Mouse (Mus musculus): ENCODE results near the gene Ufsp1. TPM values are rescaled to one million over a fixed set of nuclear protein-coding genes. Genes with fewer than 3 reads are reported as not detected.
"Not testable (repeated sequence)": the region's sequence is repeated elsewhere in the genome, so short reads cannot be mapped to it uniquely, and the experiment has no call there.

Gene Ufsp1
- 10 to 100 TPM; 10.6 to 11.0 TPM for total RNA-seq (2021)
- long read RNA-seq, experiment 1, transcript Ufsp1-201 (1 exons, 1,037 nt) = major isoform, 9 of 9 reads
- long read RNA-seq, experiment 1, partial matches to known transcripts = 0 of 9 reads
- long read RNA-seq, experiment 1, other reads (novel, unspliced or antisense) = 0 of 9 reads
- long read RNA-seq, experiment 2, transcript Ufsp1-201 (1 exons, 1,037 nt) = major isoform, 6 of 6 reads
- long read RNA-seq, experiment 2, partial matches to known transcripts = 0 of 6 reads
- long read RNA-seq, experiment 2, other reads (novel, unspliced or antisense) = 0 of 6 reads

DNA sequence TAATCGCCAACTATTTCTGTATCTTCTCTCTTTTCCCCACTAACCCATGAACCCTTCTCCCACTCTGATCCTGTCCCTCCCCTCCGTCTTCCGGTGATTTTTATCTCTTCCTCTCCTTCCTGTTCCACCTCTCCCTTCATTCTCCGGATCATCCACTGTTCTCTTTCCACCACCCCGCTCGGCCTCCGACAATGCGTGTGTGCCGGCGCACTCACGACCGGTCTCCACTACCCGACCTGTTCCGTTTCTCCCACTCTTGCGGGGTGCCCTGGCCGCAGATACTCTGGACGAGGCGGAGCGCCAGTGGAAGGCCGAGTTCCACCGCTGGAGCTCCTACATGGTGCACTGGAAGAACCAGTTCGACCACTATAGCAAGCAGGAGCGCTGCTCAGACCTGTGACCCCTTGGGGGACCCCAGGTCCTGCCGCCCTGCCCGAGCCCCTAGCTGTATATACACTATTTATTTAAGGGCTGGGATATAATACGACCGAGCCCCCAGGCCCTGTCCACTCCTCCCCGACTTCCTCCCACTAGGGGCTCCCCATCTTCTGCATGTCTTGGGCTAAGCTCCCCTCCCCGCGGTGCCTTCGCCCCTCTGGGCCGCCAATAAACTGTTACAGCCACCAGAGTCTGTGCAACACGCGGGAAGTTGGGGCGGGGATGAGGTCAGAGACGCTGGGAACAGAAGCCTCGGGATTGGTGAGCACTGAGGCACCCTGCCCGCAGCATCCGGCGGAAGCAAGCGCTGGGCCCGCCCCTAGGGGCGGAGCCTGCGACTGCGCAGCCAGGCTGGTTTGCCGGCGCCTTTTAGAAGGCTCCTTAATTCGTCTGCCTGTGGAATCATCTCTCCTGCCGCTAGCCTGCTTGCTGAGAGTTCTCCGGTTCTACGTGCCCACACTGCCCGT, at the start of gene Ufsp1:
Gene Ufsp1 (plus strand): TSS at position 791 of the 905 bp plus-strand sequence.
- DNase-seq (ENCODE audit: low spot score in 2 of 2) = peak; percentile 83 to 90

DNA sequence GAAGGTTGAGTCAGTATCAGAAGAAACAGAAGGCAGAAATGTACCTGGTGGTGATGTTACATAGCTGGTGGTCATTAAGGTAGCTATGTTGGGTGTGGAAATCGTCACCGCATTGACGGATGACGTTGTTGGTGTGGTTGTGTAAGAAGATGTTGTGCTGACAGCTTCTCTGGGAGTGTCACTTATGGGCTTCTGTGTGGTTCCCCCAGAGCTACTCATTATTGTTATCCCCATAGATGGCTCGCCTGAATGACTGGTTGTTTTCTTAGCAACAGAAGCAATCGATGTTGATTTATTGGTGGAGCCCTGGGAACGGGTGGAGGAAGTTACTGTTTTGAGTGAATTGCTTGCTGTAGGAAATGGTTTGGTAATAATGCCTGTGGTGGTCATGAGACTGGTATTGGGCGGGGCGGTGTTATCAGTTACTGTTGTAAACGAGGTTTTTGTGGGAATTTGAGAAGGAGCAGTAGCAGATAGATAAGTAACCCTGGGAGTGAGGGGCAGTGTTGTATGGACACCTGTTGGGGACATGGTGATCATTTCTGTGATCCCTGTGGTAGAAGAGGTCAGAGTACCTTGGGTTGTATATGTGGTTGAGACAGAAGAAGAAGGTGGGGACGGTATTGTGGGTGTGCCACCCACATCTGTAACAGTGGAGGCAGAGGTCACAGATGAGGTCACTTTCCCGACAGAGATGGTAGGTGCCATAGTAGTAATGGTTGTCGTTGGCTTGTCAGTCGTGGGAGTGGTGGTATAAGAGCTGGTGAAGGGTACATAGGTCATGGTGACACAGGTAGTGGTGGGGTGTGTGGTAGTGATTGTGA, 30.3 kb upstream of the Ufsp1 start:
- no peak for DNase-seq (ENCODE audit: low spot score in 2 of 2)

DNA sequence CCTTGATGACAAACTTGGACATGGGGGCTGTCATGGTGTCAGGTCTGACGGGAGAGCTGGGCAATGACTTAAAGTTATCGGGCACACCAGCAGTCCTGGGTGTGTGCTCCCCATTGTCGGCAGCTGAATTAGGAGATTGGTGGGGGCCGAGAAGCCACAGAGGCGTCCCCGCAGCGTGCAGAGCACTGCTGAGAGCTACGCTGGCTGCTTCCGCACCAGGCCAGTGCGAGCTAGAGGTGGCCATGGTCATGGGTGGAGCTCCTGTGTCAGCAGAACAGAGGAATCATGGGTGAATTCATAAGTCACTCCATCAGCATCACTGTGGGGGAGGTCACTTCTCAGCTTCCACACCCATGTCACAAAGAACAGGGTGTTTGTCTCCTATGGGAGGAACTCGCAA, 29.6 kb upstream of the Ufsp1 start:
- DNase-seq (ENCODE audit: low spot score in 2 of 2) = no peak

DNA sequence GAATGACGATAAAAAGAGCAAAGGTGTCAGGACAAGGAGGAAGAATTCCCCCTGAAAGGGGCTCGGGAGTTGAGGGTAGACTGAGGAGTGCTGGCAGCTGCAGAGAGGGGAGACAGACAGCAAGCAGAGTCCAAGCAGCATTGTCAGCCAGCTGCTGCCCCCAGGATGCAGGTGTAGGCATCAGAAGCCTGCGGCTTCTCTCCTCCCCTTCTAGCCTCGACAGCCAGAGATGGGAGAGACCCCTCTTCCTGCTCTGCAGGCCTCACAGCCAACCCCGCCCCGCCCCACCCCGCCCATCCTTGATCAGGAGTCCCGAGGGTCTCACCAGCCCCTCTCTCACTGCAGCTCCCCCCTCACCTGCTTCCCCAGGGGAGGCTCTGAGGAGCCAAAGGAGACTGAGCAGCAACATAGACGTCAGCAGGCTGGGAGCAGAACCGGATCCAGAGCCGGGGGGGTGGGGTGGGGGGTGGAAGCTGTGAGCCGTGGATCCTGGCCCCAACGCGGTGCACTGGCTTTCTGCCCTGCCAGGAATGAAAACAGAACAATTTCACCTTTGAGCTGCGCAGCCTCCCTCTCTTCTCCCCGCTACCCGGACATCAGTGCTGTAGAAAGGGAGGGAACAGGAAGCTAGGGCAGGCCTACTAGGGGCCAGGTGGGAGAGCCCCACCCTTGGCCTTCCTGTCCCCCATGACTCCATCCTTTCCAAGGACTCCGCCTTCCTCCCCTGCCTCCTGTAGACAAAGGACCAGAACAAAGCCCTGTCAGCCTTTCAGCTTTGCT, 26.1 kb upstream of the Ufsp1 start:
- DNase-seq (ENCODE audit: low spot score in 2 of 2) = no peak

DNA sequence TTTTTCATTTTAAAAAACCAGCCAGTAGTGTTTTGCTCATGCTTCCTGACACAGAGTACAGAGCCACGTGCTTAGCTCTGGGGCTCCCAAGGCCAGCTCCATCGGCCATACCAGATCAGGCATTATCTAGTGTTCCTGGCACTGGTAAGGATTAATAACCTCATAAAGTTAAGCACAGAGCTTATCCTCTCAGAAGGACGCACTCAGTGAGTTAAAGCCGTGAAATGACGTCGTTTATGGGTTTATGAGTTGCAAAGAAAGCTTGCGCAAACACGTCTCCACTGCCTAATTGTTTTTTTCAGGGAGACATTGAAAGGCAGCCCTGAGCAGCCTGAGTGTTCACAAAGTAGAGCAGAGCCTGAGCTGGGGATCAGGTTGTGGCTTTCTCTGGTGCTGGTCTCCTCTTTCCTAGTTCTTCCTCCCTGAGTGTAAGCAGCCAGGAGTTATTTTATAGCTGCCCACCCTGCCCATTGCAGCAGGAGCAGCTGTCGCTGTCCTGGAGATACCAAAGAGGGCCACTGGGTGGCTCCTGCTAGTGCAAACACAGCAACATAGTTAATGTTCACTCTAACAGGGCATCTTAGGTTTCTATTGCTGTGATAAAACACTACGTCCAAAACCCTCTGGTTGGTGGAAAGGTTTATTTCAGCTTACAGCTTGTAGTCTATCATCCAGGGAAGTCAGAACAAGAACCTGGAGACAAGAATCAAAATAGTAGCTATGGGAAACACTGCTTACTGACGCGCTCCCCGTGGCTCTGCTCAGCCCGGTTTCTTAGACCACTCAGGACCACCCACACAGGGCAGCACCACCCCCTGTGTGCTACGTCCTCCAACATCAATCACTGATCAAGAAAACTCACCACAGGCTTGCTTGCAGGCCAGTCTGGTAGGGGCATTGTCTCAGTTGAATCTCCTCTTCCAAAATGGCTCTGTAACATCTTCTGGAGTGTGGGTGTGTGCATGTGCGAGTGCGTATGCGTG, 16.8 kb upstream of the Ufsp1 start:
- DNase-seq (ENCODE audit: low spot score in 2 of 2) = no peak

DNA sequence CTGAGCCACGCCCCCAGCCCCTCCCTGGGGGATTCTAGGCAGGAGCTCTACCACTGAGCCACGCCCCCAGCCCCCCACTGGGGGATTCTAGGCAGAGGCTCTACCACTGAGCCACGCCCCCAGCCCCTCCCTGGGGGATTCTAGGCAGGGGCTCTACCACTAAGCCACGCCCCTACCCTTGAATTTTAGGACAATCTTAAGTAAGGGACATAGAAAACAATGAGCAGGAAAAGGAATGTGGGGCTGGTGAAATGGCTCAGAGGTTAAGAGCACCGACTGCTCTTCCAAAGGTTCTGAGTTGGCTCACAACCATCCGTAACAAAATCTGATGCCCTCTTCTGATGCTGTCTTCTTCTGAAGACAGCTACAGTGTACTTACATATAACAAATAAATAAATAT, 10.0 kb upstream of the Ufsp1 start:
- DNase-seq (ENCODE audit: low spot score in 2 of 2) = not testable (repeated sequence)

DNA sequence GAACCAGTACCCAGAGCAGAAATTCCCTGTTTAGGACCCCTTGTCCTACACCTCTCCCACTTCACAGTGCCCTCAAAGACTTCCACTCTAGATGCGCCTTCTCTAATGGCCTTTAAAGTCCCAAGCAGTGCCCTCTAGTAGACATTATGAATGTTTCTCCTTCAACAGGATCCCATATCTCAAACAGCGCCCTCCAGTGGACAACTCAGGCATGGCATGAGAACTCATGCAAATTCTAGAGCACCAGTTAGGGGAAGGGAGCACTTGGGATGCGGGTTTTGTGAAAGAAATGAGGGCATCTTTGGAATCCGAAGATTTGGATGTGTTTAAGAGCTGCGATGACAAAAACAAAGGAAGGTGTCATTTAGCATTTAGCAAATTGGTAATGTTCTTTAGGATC, 9.4 kb upstream of the Ufsp1 start:
- DNase-seq (ENCODE audit: low spot score in 2 of 2) = peak in 1 of 2 experiments; percentile 47

DNA sequence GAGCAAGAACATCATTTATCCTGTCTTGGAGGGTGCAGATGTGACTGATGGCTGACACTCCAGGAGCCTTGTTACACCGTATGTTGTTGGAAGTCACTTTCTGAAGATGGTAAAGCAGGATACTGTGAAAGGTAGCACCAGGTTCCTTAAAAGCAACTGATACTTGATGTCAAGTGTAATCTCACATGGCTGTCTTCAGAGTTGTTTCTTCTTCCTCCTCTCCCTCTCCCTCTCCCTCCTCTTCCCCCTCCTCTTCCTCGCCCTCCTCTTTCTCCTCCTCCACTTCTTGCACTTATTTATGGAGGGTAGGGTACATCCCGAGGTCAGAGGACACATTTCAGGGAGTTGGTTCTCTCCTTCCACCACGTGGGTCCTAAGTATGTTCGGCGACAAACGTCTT, 8.4 kb upstream of the Ufsp1 start:
- no peak for DNase-seq (ENCODE audit: low spot score in 2 of 2)

DNA sequence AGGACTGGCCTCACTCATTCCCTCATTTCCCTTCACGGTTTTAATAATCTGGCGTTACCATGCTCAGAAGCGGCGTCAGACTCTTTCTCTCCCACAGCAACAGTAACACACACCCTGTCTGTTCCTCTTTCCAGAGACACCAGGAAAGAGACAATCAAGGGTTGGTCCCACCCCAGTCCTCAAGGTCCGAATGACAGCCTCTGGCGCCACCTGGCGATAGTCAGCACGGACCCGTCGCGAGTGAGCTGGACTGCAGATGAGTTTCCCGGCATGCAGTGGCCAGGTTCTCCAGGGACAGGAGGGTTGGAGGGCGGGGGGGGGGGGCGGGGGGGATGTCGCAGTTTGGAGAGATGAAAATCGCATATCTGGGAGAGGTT, 7.8 kb upstream of the Ufsp1 start:
- DNase-seq (ENCODE audit: low spot score in 2 of 2) = peak; percentile 70 to 76

DNA sequence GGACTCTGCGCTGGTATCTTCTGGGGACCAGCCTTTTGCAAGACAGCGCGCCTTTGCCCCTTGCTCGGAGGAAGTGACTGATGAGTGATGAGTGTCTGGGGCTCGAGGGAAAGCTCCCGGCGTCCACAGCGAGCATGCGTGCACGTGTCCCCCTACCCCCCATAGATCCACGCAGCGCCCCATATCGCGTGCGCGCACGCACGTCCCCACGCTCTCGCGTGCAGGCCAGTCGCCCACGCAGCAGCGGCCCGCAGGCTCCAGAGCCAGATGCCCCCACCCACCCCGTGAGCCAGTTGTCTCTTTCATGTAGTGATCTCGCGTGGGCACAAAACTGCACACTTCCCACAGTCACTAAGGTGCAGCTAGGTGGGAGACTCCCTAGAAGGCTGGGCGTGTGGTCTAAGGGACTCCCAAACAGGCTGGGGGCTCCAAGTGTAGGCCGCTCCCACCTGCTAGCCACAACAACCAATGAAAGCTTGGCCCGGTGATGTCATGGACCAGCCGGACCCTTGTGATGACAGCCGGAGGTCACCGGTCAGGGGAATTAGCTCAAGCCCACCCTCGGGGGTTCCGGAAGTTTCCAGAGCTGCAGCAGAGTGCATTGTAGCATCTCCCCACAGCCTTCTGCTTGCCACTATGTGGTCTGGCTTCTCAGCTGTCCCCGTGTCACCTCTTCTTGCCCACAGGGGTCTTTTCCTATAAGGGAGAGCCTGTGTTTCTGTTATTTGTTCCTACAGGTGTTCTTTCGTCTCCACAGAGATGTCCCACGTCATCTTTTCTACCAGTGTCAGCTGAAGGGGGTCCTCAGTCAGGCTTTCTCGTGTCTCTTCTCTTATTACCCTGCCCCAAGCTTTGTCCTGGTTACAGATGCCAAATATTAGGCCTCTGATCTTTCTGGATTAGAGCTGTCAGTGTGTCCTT, 7.1 kb upstream of the Ufsp1 start, which contains the start of gene Ache:
Gene Ache (plus strand): TSS at position 488 of the 921 bp plus-strand sequence.
- no peak for DNase-seq (ENCODE audit: low spot score in 2 of 2)

DNA sequence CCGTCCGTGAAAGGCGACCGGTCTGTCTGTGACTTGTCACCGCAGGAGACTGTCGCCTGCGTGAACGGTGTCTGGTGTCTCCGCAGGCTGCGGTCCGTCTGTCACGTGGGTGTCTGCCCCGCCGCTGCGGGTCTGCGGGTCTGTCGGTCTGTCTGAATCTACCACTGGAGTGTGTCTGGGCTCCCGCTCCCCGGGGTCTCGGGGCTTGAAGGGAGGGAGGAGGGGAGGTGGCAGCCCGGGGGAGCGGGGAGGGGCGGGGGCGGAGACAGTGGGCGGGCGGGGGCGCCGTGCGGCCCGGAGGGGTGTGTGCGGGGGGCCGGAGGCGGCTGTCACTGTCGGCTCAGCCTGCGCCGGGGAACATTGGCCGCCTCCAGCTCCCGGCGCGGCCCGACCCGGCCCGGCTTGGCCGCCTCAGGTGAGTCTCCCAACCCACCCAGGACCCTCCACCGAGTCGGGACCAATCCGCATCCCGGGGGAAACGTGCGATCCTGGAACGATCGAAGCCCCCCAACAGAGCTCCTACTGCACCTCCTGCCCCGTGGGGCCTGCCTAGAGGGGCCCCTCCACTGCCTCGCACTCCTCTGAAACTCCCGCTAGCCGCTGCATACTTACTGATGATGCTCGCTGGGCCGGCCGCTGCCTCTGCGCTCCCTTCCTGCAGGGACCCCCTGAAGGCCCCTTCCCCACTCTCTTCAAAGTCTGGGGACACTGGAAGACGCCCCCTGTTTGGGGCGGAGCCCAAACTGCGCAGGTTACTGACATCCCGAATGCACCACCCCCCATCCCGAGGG, 6.3 kb upstream of the Ufsp1 start:
- no peak for DNase-seq (ENCODE audit: low spot score in 2 of 2)

DNA sequence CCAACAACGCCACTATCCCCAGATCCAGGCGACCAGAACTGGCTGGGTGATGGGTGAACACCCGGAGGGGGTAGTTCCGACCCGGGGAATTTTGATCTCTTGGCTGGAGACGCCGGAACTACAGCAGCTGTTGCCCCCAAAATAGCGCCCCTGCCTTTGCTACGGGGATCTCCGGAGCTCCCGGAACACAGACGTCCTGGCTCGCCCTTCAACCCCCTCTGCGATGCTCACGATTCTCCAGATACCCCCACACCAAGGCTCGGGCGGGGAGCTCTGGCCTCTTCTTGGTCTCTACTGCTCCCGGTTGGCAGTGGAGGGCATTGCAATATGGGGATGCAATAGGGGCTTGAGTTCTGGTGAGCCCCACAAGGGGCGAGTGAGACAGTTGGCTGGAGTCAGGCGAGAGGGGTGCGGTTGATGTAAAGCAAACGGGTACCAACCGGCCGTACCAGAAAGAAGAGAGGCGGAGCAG, 5.4 kb upstream of the Ufsp1 start:
- no peak for DNase-seq (ENCODE audit: low spot score in 2 of 2)

DNA sequence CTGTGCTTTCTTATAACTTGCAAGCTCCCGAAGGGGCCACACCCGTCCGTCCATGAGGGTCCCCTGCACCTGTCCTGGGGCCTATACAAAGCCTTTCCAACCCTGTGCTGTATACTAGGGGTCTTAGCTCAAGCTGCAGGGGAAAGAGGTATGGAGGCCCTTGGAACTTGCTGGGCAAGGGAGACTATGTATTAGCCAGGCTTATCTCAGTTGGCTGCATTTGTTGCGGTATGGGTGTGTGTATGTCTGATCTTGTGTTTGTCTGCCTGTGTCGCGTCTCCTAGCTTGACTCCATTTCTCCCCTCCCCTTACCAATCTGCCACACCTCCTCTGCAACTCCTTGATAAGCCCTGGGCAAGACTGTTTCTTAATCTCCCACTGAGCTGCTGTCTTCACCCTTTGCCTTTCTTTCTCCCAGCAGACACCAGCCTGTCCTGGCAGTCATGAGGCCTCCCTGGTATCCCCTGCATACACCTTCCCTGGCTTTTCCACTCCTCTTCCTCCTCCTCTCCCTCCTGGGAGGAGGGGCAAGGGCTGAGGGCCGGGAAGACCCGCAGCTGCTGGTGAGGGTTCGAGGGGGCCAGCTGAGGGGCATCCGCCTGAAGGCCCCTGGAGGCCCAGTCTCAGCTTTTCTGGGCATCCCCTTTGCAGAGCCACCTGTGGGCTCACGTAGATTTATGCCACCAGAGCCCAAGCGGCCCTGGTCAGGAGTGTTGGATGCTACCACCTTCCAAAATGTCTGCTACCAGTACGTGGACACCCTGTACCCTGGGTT, 4.7 kb upstream of the Ufsp1 start:
- DNase-seq (ENCODE audit: low spot score in 2 of 2) = no peak

DNA sequence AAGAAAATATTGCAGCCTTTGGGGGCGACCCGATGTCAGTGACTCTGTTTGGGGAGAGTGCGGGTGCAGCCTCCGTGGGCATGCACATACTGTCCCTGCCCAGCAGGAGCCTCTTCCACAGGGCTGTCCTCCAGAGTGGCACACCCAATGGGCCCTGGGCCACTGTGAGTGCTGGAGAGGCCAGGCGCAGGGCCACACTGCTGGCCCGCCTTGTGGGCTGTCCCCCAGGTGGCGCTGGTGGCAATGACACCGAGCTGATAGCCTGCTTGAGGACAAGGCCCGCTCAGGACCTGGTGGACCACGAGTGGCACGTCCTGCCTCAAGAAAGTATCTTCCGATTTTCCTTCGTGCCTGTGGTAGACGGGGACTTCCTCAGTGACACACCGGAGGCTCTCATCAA, 3.8 kb upstream of the Ufsp1 start:
- peak in 1 of 2 experiments; percentile 50 for DNase-seq (ENCODE audit: low spot score in 2 of 2)

DNA sequence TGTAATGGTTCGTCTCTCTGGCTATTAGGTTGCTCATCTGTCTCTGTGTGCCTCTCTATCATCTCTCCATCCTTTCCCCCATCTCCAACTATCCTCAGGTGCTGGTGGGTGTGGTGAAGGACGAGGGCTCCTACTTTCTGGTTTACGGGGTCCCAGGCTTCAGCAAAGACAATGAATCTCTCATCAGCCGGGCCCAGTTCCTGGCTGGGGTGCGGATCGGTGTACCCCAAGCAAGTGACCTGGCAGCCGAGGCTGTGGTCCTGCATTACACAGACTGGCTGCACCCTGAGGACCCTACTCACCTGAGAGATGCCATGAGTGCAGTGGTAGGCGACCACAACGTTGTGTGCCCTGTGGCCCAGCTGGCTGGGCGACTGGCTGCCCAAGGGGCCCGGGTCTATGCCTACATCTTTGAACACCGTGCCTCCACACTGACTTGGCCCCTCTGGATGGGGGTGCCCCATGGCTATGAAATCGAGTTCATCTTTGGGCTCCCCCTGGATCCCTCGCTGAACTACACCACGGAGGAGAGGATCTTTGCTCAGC, 3.0 kb upstream of the Ufsp1 start:
- DNase-seq (ENCODE audit: low spot score in 2 of 2) = no peak

DNA sequence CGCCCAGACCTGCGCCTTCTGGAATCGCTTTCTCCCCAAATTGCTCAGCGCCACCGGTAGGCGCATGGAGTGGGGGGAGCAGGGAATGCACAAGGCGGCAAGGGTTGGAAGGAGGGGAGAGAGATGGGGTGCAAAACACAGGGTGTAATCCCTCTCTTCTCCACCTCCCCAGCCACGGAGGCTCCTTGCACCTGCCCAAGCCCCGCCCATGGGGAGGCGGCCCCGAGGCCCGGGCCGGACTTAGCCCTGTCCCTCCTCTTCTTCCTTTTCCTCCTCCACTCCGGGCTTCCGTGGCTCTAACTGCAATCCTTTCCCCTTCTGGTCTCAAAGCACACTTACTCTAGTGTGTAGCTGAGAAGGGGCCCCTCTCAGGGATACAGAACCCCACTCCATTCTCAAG, 1.1 kb upstream of the Ufsp1 start:
- DNase-seq (ENCODE audit: low spot score in 2 of 2) = peak; percentile 57 to 63
